Mouse (Mus musculus) liver, embryonic 14.5 days (tissue): ENCODE data around the gene Scrt2. TPM values are rescaled to one million over a fixed set of nuclear protein-coding genes. Genes with fewer than 3 reads are reported as not detected.

Experiments
- ATAC-seq: fragments of 200-750 bp; cut with Nextera tagmentation; 2 replicates; pipeline ENCODE4 v1.8.0; 2017; ENCODE audit warnings: moderate number of reproducible peaks, mild to moderate bottlenecking, moderate library complexity; ENCODE audit not compliant: insufficient read depth
- DNase-seq, 3 experiments: peaks; one replicate each; pipeline ENCODE4 v3.0.0-alpha.2; 2012 to 2013; ENCODE audit warnings: low read depth in 3 of 3, low spot score in 3 of 3
- H3K27ac ChIP-seq: fragments of 300-500 bp; sonication (generic); 2 replicates; pipeline ENCODE4 v1.5.1; 2014; ENCODE audit warnings: moderate library complexity, mild to moderate bottlenecking, control low read depth, inconsistent platforms
- H3K27me3 ChIP-seq: fragments of 300-500 bp; sonication (generic); 2 replicates; pipeline ENCODE4 v1.6.1; 2014; ENCODE audit warnings: mild to moderate bottlenecking, low read length, moderate library complexity; ENCODE audit not compliant: control insufficient read depth, insufficient read depth
- H3K36me3 ChIP-seq: fragments of 300-500 bp; sonication (generic); replicated peaks from 2 replicates; pipeline ENCODE4 v1.6.1; 2014; ENCODE audit warnings: low read depth; ENCODE audit not compliant: control insufficient read depth, insufficient read depth
- H3K4me1 ChIP-seq, 2 experiments: fragments of 200-500 bp in 1 of 2; fragments of 300-500 bp in 1 of 2; sonication (generic) in 1 of 2; replicated peaks; 2 replicates each; pipeline ENCODE4 v1.6.1; 2012 to 2014; ENCODE audit warnings: antibody characterized with exemption in 1 of 2, inconsistent platforms in 1 of 2, low read length in 1 of 2; ENCODE audit not compliant: control insufficient read depth in 2 of 2, insufficient read depth in 2 of 2
- H3K4me2 ChIP-seq: fragments of 300-500 bp; sonication (generic); 2 replicates; pipeline ENCODE4 v1.6.1; 2014; ENCODE audit warnings: low read depth, mild to moderate bottlenecking, control low read depth, moderate library complexity
- H3K4me3 ChIP-seq, 2 experiments: fragments of 200-500 bp in 1 of 2; fragments of 300-500 bp in 1 of 2; sonication (generic) in 1 of 2; 2 replicates each; pipeline ENCODE4 v1.5.1; 2012 to 2014; ENCODE audit warnings: low read depth in 2 of 2, low read length in 2 of 2, mild to moderate bottlenecking in 2 of 2, control low read depth in 1 of 2, inconsistent platforms in 1 of 2, moderate library complexity in 1 of 2; ENCODE audit not compliant: insufficient read depth in 1 of 2
- H3K9ac ChIP-seq: fragments of 300-500 bp; sonication (generic); replicated peaks from 2 replicates; pipeline ENCODE4 v1.6.1; 2014; ENCODE audit warnings: mild to moderate bottlenecking, control low read depth, moderate library complexity
- H3K9me3 ChIP-seq: fragments of 300-500 bp; sonication (generic); 2 replicates; pipeline ENCODE4 v1.6.1; 2016; ENCODE audit warnings: low read length, mixed read lengths; ENCODE audit not compliant: control insufficient read depth
- CTCF ChIP-seq: IDR thresholded peaks from 2 replicates; pipeline ENCODE4 v1.5.1; 2016; ENCODE audit warnings: antibody characterized with exemption, low read depth, control low read depth
- EP300 ChIP-seq: IDR thresholded peaks from 2 replicates; pipeline ENCODE4 v1.6.1; 2016; ENCODE audit warnings: antibody characterized with exemption, low read depth
- WGBS: fragments of 180-500 bp; shearing (Covaris S2); extraction: QIAGEN DNeasy Blood & Tissue Kit; methylation state at CpG from one replicate; pipeline ENCODE4 v1.1.7; 2014; ENCODE audit not compliant: insufficient replicate concordance; 5-methylcytosine and 5-hydroxymethylcytosine counted together
- polyA plus RNA-seq, 2 experiments: library from polyadenylated mRNA; depleted of rRNA in 1 of 2; stranded (reverse) in 1 of 2; unstranded in 1 of 2; fragments of >200 nt; fragmentation: Nextera tagmentation in 1 of 2; extraction: Ambion mirVana in 1 of 2; gene quantifications; 2 replicates each; pipeline versions ENCODE4 v1.2.1 to v1.2.3; 2012 to 2014

Gene Scrt2
- polyA plus RNA-seq, 2 experiments: 0.01 TPM; not detected in 1

DNA sequence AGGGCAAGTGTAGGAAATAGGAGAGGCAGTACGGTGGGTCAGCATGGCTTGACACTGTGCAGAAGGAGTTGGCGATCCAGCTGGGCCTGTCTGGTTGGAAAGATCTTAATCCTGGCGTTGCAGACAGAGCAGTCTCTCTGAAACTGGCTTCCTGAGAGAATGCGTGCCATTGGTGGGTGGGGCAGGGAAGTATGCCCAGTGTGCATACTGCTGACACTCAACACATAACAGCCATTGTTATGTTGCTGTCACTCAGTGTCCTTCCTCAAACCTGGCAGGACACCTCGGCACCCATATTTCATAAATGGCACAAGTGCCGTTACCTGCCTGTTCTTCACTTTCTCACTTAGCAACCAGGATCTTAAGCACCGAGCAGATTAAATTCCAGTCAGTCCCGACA, 51.4 kb downstream of the Scrt2 start:
- Histone ChIP-seq H3K9ac (no peak overlapping the region), H3K4me2 (no peak overlapping the region), H3K27me3 (no peaks in the 10 kb centered on the region), H3K9me3 (no peaks in the 10 kb centered on the region), H3K4me3 (no peak overlapping the region), H3K36me3 (no peaks in the 10 kb centered on the region), H3K27ac (no peak overlapping the region), H3K4me1 (peaks cover 0 to 1% of the 10 kb centered on the region in 2 experiments; a peak in 1 of 4 replicates)
- ATAC-seq (no peak), DNase-seq (no peak)
- WGBS: 50% methylated on average over 8 of the region's 8 CpGs
- TF ChIP-seq CTCF: no peak
- no peak for TF ChIP-seq EP300

DNA sequence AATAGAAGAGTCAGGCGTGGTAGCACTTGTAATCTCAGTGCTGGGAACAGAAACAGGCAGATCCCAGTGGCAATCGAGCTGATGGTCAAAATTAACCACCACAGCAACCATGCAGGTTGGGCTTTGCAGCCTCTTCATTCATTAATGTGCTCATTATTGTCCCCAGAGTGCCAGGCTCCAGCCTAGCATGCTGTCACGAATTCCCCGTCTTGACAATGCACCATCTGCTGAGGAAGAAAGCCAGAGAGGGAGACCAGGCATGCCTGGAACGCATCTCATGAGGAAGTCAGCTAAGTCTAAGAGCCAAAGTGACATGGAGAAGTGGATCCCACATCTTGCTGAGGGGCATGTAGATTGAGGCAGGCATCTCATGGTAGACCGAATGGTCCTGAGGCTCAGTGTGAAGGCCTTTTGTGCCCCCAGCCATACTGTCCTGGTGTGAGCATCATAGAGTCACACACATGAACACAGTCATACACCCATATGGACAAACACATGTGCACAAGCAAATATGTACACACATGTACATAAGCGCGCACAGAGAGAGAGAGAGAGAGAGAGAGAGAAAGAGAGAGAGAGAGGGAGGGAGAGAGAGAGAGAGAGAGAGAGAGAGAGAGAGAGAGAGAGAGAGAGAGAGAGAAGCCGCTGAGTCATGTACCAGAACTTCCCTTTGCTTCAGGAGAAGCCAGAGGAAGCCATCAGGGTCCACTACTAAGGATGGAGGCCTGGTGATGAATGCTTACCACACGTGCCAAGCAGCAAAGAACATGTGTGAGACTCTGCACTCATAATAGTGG, 58.1 kb downstream of the Scrt2 start:
- ATAC-seq: no peak
- 53% methylated on average over 10 of the region's 10 CpGs for WGBS
- H3K4me1 ChIP-seq: no peaks in the 10 kb centered on the region
- no peak overlapping the region for H3K4me2 ChIP-seq
- no peak overlapping the region for H3K27ac ChIP-seq
- H3K9me3 ChIP-seq: no peaks in the 10 kb centered on the region
- no peak for DNase-seq
- peaks cover 36% of the 10 kb centered on the region for H3K27me3 ChIP-seq
- no peak for TF ChIP-seq CTCF
- TF ChIP-seq EP300: no peak
- no peak overlapping the region for H3K9ac ChIP-seq
- H3K4me3 ChIP-seq: no peak overlapping the region
- H3K36me3 ChIP-seq: no peaks in the 10 kb centered on the region

DNA sequence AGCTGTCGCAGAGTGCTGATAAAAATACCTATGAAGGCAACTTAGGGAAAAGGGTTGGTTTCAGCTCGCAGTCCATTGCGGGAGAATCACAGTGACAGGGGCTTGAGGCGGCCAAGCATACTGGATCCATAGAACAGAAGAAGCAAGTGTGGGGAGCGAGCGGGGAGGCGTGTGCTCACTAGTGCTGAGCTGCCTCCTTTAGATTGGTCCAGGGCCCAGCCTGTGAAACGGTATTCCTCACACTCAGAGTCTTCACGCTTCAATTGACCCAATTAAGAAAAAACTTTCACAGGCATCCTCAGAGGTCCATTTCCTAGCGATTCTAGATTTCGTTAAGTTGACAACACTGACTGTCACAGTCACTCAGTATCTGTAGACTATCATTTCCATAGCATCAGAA, 59.6 kb downstream of the Scrt2 start:
- DNase-seq (no peak), ATAC-seq (no peak)
- no peaks in the 10 kb centered on the region for H3K9me3 ChIP-seq
- H3K4me2 ChIP-seq: no peak overlapping the region
- no peak overlapping the region for H3K9ac ChIP-seq
- H3K36me3 ChIP-seq: no peaks in the 10 kb centered on the region
- TF ChIP-seq CTCF (no peak), EP300 (no peak)
- no peak overlapping the region for H3K27ac ChIP-seq
- no peak overlapping the region for H3K4me3 ChIP-seq
- WGBS: 55% methylated on average over 11 of the region's 11 CpGs
- peaks cover 45% of the 10 kb centered on the region for H3K27me3 ChIP-seq
- H3K4me1 ChIP-seq: no peaks in the 10 kb centered on the region

DNA sequence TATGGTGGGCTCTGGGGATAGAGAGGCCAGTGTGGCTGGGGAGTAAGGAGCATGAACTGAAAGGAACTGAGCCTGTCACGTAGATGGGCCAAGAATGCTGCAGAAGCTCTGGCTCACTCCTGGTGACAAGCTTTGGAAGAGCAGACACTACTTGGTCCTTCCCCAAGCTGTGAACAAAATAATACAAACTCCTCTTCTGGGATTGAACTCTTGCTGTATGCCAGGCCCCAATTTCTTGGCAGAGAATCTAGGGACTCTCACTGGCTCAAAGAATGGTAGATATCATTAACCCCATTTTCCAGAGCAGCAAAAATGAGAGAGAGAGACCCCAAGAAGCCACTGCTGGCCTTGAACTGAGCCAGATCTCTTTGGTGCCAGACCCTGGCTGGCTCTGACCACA, 60.2 kb downstream of the Scrt2 start:
- H3K9me3 ChIP-seq: no peaks in the 10 kb centered on the region
- H3K36me3 ChIP-seq: no peaks in the 10 kb centered on the region
- WGBS: 56% methylated on average over 1 of the region's 1 CpGs
- ATAC-seq (no peak), DNase-seq (no peak)
- no peak overlapping the region for H3K27ac ChIP-seq
- no peaks in the 10 kb centered on the region for H3K4me1 ChIP-seq
- H3K4me2 ChIP-seq: no peak overlapping the region
- TF ChIP-seq CTCF: no peak
- TF ChIP-seq EP300: no peak
- H3K4me3 ChIP-seq: no peak overlapping the region; a peak in 1 of 4 replicates
- H3K9ac ChIP-seq: no peak overlapping the region
- H3K27me3 ChIP-seq: peaks cover 45% of the 10 kb centered on the region

GRCm38 (mm10) chr2:152142046-152142445, 60.7 kb downstream of the Scrt2 start:
- WGBS: 6% methylated on average over 13 of the region's 13 CpGs
- no peak for ATAC-seq
- no peak overlapping the region for H3K27ac ChIP-seq
- H3K36me3 ChIP-seq: no peaks in the 10 kb centered on the region
- TF ChIP-seq CTCF (no peak), EP300 (no peak)
- H3K4me2 ChIP-seq: peak overlapping the region; percentile 38
- peaks cover 45% of the 10 kb centered on the region for H3K27me3 ChIP-seq
- H3K4me3 ChIP-seq: peak overlapping the region in 1 of 2 experiments; percentile 29; a peak in 2 of 4 replicates
- no peaks in the 10 kb centered on the region for H3K4me1 ChIP-seq
- H3K9ac ChIP-seq: no peak overlapping the region
- no peaks in the 10 kb centered on the region for H3K9me3 ChIP-seq
- DNase-seq: no peak
